Mouse (Mus musculus) neural tube, embryonic 11.5 days (tissue): ENCODE data around the gene Focad. TPM values are rescaled to one million over a fixed set of nuclear protein-coding genes. Genes with fewer than 3 reads are reported as not detected.

Experiments
- ATAC-seq: fragments of 200-750 bp; cut with Nextera tagmentation; 2 replicates; pipeline ENCODE4 v1.8.0; 2017; ENCODE audit warnings: moderate number of reproducible peaks, mild to moderate bottlenecking, moderate TSS enrichment, moderate library complexity; ENCODE audit not compliant: insufficient read depth, low FRiP score, low TSS enrichment
- DNase-seq: peaks from one replicate; pipeline ENCODE4 v3.0.0-alpha.2; 2015; ENCODE audit warnings: low spot score
- H3K27ac ChIP-seq: fragments of 300-500 bp; sonication (generic); 2 replicates; pipeline ENCODE4 v1.5.1; 2014; ENCODE audit warnings: low read depth, mild to moderate bottlenecking, low read length
- H3K27me3 ChIP-seq: fragments of 300-500 bp; sonication (generic); 2 replicates; pipeline ENCODE4 v1.6.1; 2014; ENCODE audit warnings: mild to moderate bottlenecking, low read length, mixed read lengths; ENCODE audit not compliant: control insufficient read depth, insufficient read depth
- H3K36me3 ChIP-seq: fragments of 300-500 bp; sonication (generic); 2 replicates; pipeline ENCODE4 v1.6.1; 2014; ENCODE audit warnings: mild to moderate bottlenecking, low read length, moderate library complexity, mixed read lengths; ENCODE audit not compliant: control insufficient read depth, insufficient read depth
- H3K4me1 ChIP-seq: fragments of 300-500 bp; sonication (generic); 2 replicates; pipeline ENCODE4 v1.6.1; 2014; ENCODE audit warnings: low read length, mixed read lengths; ENCODE audit not compliant: control insufficient read depth, insufficient read depth
- H3K4me2 ChIP-seq: fragments of 300-500 bp; sonication (generic); 2 replicates; pipeline ENCODE4 v1.6.1; 2014; ENCODE audit warnings: low read depth, mild to moderate bottlenecking, moderate library complexity
- H3K4me3 ChIP-seq: fragments of 300-500 bp; sonication (generic); 2 replicates; pipeline ENCODE4 v1.5.1; 2014; ENCODE audit warnings: low read depth, low read length
- H3K9ac ChIP-seq: fragments of 300-500 bp; sonication (generic); 2 replicates; pipeline ENCODE4 v1.6.1; 2014; ENCODE audit warnings: mild to moderate bottlenecking, low read length
- H3K9me3 ChIP-seq: fragments of 300-500 bp; sonication (generic); 2 replicates; pipeline ENCODE4 v1.6.1; 2016; ENCODE audit warnings: low read length; ENCODE audit not compliant: control insufficient read depth
- WGBS: fragments of 180-500 bp; shearing (Covaris S2); extraction: QIAGEN DNeasy Blood & Tissue Kit; methylation state at CpG from one replicate; pipeline ENCODE4 v1.1.7; 2014; 5-methylcytosine and 5-hydroxymethylcytosine counted together
- polyA plus RNA-seq: library from polyadenylated mRNA; unstranded; fragments of >200 nt; fragmentation: Nextera tagmentation; extraction: Ambion mirVana; gene quantifications from 2 replicates; pipeline ENCODE4 v1.2.1, GENCODE M21; 2014

Focad gene
- polyA plus RNA-seq, 1 experiment from 2014 or later = 18.8 TPM

GRCm38 (mm10) chr4:88427630-88428239, 333.3 kb downstream of the Focad start:
- no peak overlapping the region for H3K4me2 ChIP-seq
- no peak overlapping the region for H3K27ac ChIP-seq
- WGBS = 90% methylated on average over 2 of the region's 2 CpGs
- H3K36me3 ChIP-seq = no peaks in the 10 kb centered on the region
- H3K4me1 ChIP-seq = no peaks in the 10 kb centered on the region
- H3K27me3 ChIP-seq = no peaks in the 10 kb centered on the region
- ATAC-seq (no peak), DNase-seq (no peak)
- no peaks in the 10 kb centered on the region for H3K9me3 ChIP-seq
- no peak overlapping the region for H3K9ac ChIP-seq
- H3K4me3 ChIP-seq = no peak overlapping the region

- Histone ChIP-seq H3K27ac (no peak overlapping the region), H3K27me3 (no peaks in the 10 kb centered on the region), H3K9ac (no peak overlapping the region), H3K4me1 (no peaks in the 10 kb centered on the region), H3K4me2 (no peak overlapping the region), H3K36me3 (no peaks in the 10 kb centered on the region), H3K9me3 (no peaks in the 10 kb centered on the region), H3K4me3 (no peak overlapping the region)
- 84% methylated on average over 8 of the region's 8 CpGs for WGBS
- no peak for DNase-seq
- no peak for ATAC-seq
These were observed 338.1 kb downstream of the Focad start for GRCm38 (mm10) chr4:88432412-88433024.

GRCm38 (mm10) chr4:88436593-88437165, 342.2 kb downstream of the Focad start:
- Histone ChIP-seq H3K9ac (no peak overlapping the region), H3K36me3 (no peaks in the 10 kb centered on the region), H3K4me2 (no peak overlapping the region), H3K4me1 (peaks cover 8% of the 10 kb centered on the region), H3K27ac (no peak overlapping the region), H3K9me3 (no peaks in the 10 kb centered on the region), H3K4me3 (no peak overlapping the region), H3K27me3 (no peaks in the 10 kb centered on the region)
- ATAC-seq (no peak), DNase-seq (no peak)
- 79% methylated on average over 6 of the region's 6 CpGs for WGBS

- Histone ChIP-seq H3K4me2 (no peak overlapping the region), H3K27me3 (no peaks in the 10 kb centered on the region), H3K9me3 (no peaks in the 10 kb centered on the region), H3K36me3 (no peaks in the 10 kb centered on the region), H3K4me1 (peaks cover 8% of the 10 kb centered on the region), H3K9ac (no peak overlapping the region), H3K4me3 (no peak overlapping the region), H3K27ac (no peak overlapping the region)
- no peak for DNase-seq
- 76% methylated on average over 3 of the region's 3 CpGs for WGBS
- no peak for ATAC-seq
These were observed 342.7 kb downstream of the Focad start for GRCm38 (mm10) chr4:88437166-88437565.

DNA sequence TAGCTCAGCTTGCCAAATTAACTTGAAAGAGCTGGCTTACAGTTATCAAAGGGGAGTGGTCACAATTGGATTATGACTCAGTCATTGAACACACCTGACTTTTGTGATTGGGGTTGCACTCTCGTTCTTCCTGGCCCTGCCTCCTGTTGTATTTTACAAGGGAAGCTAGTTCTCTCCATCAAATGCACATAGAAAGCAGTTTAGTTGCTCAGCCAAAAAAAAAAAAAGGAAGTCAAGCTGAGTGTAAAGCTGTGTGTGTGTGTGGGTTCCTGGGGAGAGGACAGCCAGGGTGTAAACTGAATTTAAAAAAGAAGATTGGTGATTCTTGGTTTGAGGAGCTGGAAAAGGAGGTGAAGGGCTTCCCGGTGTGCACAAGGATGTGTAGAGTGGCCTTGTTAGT, 343.5 kb downstream of the Focad start:
- H3K27ac ChIP-seq = no peak overlapping the region
- H3K36me3 ChIP-seq = no peaks in the 10 kb centered on the region
- H3K27me3 ChIP-seq = no peaks in the 10 kb centered on the region
- ATAC-seq (no peak), DNase-seq (no peak)
- H3K9me3 ChIP-seq = no peaks in the 10 kb centered on the region
- H3K4me1 ChIP-seq = peaks cover 8% of the 10 kb centered on the region
- no peak overlapping the region for H3K9ac ChIP-seq
- no peak overlapping the region; the same call in 1 of the 2 replicates for H3K4me2 ChIP-seq
- WGBS = 45% methylated on average over 2 of the region's 2 CpGs
- H3K4me3 ChIP-seq = no peak overlapping the region

DNA sequence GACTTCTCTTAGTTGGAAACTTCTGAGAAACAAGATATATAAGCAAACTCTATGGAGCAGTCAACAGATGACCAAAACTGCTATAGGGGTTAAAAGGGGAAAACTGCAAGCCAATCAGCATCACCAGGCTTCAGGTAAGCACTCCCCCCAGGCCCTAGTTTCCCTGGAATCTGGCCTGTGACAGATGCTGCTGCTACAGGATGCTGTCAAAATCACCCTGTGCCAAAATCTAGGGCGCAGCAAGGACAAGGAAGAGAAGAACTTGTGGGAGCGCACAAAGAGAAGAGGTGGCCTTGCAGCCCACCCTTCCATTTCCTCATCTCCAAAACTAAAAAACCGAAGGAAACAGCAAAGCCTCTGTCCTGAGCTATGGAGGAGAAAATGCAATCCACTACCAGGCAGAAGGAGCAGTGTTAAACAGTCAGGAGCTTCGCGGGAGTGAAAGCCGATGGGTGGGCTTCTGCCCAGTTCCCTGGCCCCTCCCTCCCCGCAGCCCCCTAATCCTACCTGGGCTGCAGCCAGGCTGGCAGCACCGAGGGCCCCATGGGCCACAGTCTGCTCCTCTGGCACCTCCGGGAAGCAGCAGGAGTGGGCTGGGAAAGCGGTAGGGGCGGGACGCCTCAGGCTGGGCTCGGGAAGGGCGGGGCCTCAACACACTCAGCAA, 344.0 kb downstream of the Focad start, which contains the start of gene Hacd4:
TSS of gene Hacd4 (minus strand) at position 603 of the 664 bp plus-strand sequence.
- WGBS = 8% methylated on average over 14 of the region's 14 CpGs
- H3K9me3 ChIP-seq = no peaks in the 10 kb centered on the region
- peak; percentile 54 for DNase-seq
- H3K36me3 ChIP-seq = no peaks in the 10 kb centered on the region
- peak within 1 kb of the TSS; percentile 51 for H3K4me2 ChIP-seq
- peak within 1 kb of the TSS; percentile 31 for H3K9ac ChIP-seq
- H3K27ac ChIP-seq = no peak within 1 kb of the TSS
- H3K27me3 ChIP-seq = no peaks in the 10 kb centered on the region
- H3K4me1 ChIP-seq = peaks cover 8% of the 10 kb centered on the region
- H3K4me3 ChIP-seq = peak within 1 kb of the TSS; percentile 27
- peak; percentile 71 for ATAC-seq

DNA sequence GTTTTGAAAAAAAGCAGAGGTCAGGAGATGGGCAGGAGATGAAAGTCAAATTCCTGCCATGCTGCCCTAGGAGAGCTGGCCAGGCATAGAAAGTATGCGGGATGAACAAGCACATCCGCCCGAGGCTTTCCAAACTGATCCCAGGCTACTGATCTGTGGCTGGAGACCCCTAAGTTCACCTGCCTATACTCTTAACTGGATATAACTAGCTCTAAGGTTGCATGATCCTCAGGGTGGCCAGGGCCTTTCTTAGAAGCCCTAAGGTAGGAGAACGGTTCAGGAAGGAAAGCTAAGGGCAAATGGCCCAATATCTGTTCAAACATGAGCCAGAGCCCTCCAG, 344.5 kb downstream of the Focad start:
- H3K27me3 ChIP-seq = no peaks in the 10 kb centered on the region
- no peaks in the 10 kb centered on the region for H3K9me3 ChIP-seq
- peak overlapping the region; percentile 27 for H3K4me3 ChIP-seq
- no peak overlapping the region for H3K27ac ChIP-seq
- peaks cover 8% of the 10 kb centered on the region for H3K4me1 ChIP-seq
- H3K36me3 ChIP-seq = no peaks in the 10 kb centered on the region
- no peak for DNase-seq
- WGBS = 17% methylated on average over 4 of the region's 4 CpGs
- ATAC-seq = peak; percentile 2; the same call in 1 of the 2 replicates
- peak overlapping the region; percentile 31; the same call in 1 of the 2 replicates for H3K9ac ChIP-seq
- H3K4me2 ChIP-seq = peak overlapping the region; percentile 51

DNA sequence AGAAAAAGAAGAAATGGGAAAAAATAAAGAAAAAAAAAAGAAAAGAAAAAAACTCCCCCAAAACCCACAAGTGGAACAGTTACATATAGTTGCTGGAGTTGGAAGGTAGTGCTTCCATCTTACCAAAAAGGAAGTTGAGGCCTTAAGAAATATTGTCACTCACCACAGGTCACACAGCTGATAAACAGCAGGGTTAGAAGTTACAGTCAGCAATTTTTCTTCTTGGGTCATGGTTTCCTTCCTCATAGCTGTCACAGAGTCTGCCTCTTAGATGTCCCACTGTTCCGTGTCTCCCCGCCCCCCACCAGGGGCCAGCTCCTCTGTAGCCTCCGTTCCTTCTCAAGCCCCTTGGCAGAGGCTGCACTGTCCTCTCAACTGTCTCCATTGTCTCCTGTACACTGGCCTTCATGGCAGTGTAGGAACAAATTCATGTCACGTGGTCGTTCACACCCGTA, 345.3 kb downstream of the Focad start:
- no peak for ATAC-seq
- no peak for DNase-seq
- Histone ChIP-seq H3K27me3 (no peaks in the 10 kb centered on the region), H3K9ac (no peak overlapping the region), H3K36me3 (no peaks in the 10 kb centered on the region), H3K9me3 (no peaks in the 10 kb centered on the region), H3K4me3 (no peak overlapping the region), H3K4me2 (no peak overlapping the region), H3K27ac (no peak overlapping the region), H3K4me1 (peaks cover 8% of the 10 kb centered on the region)
- WGBS = 70% methylated on average over 6 of the region's 6 CpGs
